Mouse (Mus musculus): Measurements from ENCODE around the gene Hmg20b. TPM values are rescaled to one million over a fixed set of nuclear protein-coding genes. Genes with fewer than 3 reads are reported as not detected.
A peak's percentile ranks its signal among the peaks of the same experiment; 100 is the strongest.

Gene Hmg20b
- polyA plus RNA-seq, 1 experiment from 2014 or later = 49.8 TPM

- no peak overlapping the region for H3K4me3 ChIP-seq (replicated peaks)
- H3K27me3 ChIP-seq = no peaks in the 10 kb centered on the region
- ATAC-seq = no peak
- no peak overlapping the region for H3K4me2 ChIP-seq (replicated peaks)
- H3K9me3 ChIP-seq = no peaks in the 10 kb centered on the region
- H3K9ac ChIP-seq (replicated peaks) = no peak overlapping the region
- H3K36me3 ChIP-seq = peaks cover 44% of the 10 kb centered on the region
- WGBS = 44% methylated on average over 3 of the region's 3 CpGs
- H3K27ac ChIP-seq = no peak overlapping the region
- H3K4me1 ChIP-seq (replicated peaks) = peaks cover 31% of the 10 kb centered on the region
Observed at GRCm38 (mm10) chr10:81389373-81389772, 39.1 kb upstream of the Hmg20b start.

- Histone ChIP-seq H3K27ac (no peak within 1 kb of the TSS), H3K9me3 (no peaks in the 10 kb centered on the region), H3K4me3 (replicated peaks) (no peak within 1 kb of the TSS), H3K4me2 (replicated peaks) (no peak within 1 kb of the TSS), H3K27me3 (no peaks in the 10 kb centered on the region), H3K36me3 (peaks cover 44% of the 10 kb centered on the region), H3K9ac (replicated peaks) (no peak within 1 kb of the TSS), H3K4me1 (replicated peaks) (peaks cover 28% of the 10 kb centered on the region)
- no peak for ATAC-seq
- 90% methylated on average over 5 of the region's 5 CpGs for WGBS
Observed at GRCm38 (mm10) chr10:81388505-81389055, 38.3 kb upstream of the Hmg20b start, which contains the start of gene Gm48552. TSS of gene Gm48552 (plus strand) at chr10:81389005.

DNA sequence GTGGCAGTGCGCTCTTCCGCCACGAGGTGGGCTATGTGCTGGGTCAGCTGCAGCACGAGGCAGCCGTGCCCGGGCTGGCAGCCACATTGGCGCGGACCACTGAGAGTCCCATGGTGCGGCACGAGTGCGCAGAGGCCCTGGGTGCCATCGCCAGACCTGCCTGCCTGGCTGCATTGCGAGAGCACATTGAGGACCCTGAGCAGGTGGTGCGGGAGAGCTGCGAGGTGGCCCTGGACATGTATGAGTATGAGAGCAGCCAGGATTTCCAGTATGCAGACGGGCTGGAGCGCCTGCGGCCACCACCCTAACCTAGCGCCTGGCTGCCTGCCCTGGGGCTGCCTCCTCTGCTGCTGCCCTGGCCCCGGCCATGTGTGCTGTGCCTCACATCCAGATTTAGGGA lies 37.4 kb upstream of the Hmg20b start:
- Histone ChIP-seq H3K9ac (replicated peaks) (no peak overlapping the region), H3K36me3 (peaks cover 44% of the 10 kb centered on the region), H3K4me3 (replicated peaks) (no peak overlapping the region), H3K27me3 (no peaks in the 10 kb centered on the region), H3K9me3 (no peaks in the 10 kb centered on the region), H3K27ac (no peak overlapping the region), H3K4me2 (replicated peaks) (no peak overlapping the region), H3K4me1 (replicated peaks) (peaks cover 20% of the 10 kb centered on the region)
- no peak for ATAC-seq
- WGBS = 96% methylated on average over 20 of the region's 20 CpGs

- H3K4me2 ChIP-seq (replicated peaks) = peak overlapping the region; percentile 76
- peak overlapping the region; percentile 87 for H3K9ac ChIP-seq (replicated peaks)
- peaks cover 20% of the 10 kb centered on the region for H3K4me1 ChIP-seq (replicated peaks)
- ATAC-seq = no peak
- WGBS = 79% methylated on average over 22 of the region's 22 CpGs
- no peaks in the 10 kb centered on the region for H3K27me3 ChIP-seq
- no peak overlapping the region for H3K27ac ChIP-seq
- peak overlapping the region; percentile 96 for H3K4me3 ChIP-seq (replicated peaks)
- H3K36me3 ChIP-seq = peaks cover 35% of the 10 kb centered on the region
- H3K9me3 ChIP-seq = no peaks in the 10 kb centered on the region
Observed at GRCm38 (mm10) chr10:81385603-81386306, 35.5 kb upstream of the Hmg20b start.

GRCm38 (mm10) chr10:81384605-81384982 lies 34.3 kb upstream of the Hmg20b start:
- Histone ChIP-seq H3K4me3 (replicated peaks) (peak overlapping the region; percentile 96), H3K36me3 (peaks cover 35% of the 10 kb centered on the region), H3K27me3 (no peaks in the 10 kb centered on the region), H3K9me3 (no peaks in the 10 kb centered on the region), H3K4me1 (replicated peaks) (peaks cover 19% of the 10 kb centered on the region), H3K4me2 (replicated peaks) (peak overlapping the region; percentile 76), H3K27ac (peak overlapping the region; percentile 85), H3K9ac (replicated peaks) (peak overlapping the region; percentile 87)
- ATAC-seq = peak; percentile 38
- WGBS = under 1% methylated on average over 19 of the region's 19 CpGs

DNA sequence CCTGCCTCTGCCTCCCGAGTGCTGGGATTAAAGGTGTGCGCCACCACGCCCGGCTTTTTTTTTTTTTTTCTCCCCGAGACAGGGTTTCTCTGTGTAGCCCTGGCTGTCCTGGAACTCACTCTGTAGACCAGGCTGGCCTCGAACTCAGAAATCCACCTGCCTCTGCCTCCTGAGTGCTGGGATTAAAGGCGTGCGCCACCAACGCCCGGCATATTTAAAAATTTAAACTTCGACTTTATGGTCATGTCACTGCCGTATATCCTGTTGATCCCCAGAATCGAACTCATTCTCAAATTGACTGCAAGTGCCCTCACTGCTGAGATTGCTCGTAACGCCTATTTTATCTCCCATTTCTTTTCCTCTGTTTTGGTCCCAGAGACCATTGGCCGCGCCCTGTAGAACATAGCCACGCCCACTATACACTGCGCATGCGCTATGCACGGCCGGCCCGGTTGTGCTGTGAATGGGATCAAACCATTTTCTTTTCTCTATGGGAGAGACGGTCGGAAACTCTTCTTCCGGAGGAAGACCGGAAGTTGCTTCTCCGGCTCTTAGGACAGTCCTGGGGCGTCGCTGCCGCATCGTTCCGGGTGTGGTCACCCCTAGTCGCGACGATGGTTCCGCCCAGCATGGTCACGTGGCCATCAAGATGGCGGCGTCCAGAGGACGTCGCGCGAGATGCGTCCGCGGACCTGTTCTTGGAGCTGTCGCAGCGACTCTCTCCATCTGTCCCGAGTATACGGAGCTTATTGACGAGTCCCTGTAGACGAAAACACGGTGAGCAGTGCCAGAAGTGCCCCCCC lies 33.7 kb upstream of the Hmg20b start, which contains the start of the genes Dohh and Gm48551:
Gene Dohh (plus strand): TSS at position 627 of the 803 bp plus-strand sequence.
Gene Gm48551 (plus strand): TSS at position 665 of the 803 bp plus-strand sequence.
- peak within 1 kb of the TSS; percentile 96 for H3K4me3 ChIP-seq (replicated peaks)
- H3K4me1 ChIP-seq (replicated peaks) = peaks cover 19% of the 10 kb centered on the region
- peak; percentile 96 for ATAC-seq
- peaks cover 34% of the 10 kb centered on the region for H3K36me3 ChIP-seq
- H3K27me3 ChIP-seq = no peaks in the 10 kb centered on the region
- peak within 1 kb of the TSS; percentile 87 for H3K9ac ChIP-seq (replicated peaks)
- peak within 1 kb of the TSS; percentile 76 for H3K4me2 ChIP-seq (replicated peaks)
- peak within 1 kb of the TSS; percentile 85 for H3K27ac ChIP-seq
- H3K9me3 ChIP-seq = no peaks in the 10 kb centered on the region
- WGBS = 8% methylated on average over 53 of the region's 54 CpGs

DNA sequence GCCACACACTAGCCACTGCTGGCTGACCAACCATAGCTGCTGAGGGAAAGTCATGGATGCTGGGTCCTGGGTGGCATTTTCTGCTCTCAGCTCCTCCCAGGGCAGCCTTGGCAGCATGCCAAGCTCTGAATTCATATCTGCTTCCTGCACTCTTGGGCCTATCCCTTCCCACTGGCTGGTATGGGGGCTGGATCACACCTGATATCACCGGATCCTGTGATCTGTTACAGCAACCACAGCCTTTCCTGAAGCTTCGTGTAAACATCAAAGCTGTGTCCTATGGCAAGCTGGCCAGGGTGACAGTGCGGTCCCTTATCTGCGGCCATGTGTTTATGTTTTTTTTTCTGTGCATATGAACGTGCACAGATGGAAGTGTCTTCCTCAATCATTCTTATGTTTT lies 31.8 kb upstream of the Hmg20b start:
- 0 out of 2 replicates have a peak overlapping the region, but pooled peaks have one; percentile 16 for H3K9ac ChIP-seq (replicated peaks)

DNA sequence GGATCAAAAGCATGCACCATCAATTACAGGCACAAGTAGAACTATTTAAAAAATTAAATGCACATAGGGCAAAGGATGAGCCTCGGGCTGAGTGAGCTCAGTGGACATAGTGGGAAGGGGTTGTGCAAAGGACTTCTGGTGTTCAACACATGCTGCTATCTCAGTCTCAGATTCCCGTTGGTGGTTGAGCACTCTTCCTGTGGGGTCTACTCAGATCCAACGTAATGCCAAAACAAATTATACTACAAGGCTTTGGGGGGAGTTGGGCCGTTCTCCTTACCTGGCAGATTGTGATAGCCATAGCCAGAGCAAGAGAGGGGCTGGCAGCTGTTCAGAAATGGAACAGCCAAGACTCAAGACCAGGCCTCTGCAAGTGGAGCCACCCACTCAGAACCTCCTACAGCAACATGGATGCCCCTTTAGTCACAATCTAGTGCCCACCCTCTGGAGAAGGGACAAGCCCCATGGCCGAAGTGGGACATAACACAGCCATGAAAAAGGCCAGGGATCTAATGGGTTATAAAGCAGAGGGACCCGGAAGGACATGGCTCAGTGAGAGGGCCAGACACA lies 29.6 kb upstream of the Hmg20b start:
- Histone ChIP-seq H3K9me3 (no peaks in the 10 kb centered on the region), H3K4me3 (replicated peaks) (no peak overlapping the region), H3K9ac (replicated peaks) (no peak overlapping the region), H3K27ac (no peak overlapping the region), H3K4me2 (replicated peaks) (no peak overlapping the region), H3K36me3 (peaks cover 9% of the 10 kb centered on the region), H3K27me3 (no peaks in the 10 kb centered on the region), H3K4me1 (replicated peaks) (peaks cover 34% of the 10 kb centered on the region)
- ATAC-seq = no peak
- WGBS = 93% methylated on average over 6 of the region's 6 CpGs

More for the DNA sequence above, 31.8 kb upstream of the Hmg20b start:
- H3K27me3 ChIP-seq = no peaks in the 10 kb centered on the region
- no peak for ATAC-seq
- peaks cover 15% of the 10 kb centered on the region for H3K36me3 ChIP-seq
- no peak overlapping the region for H3K4me3 ChIP-seq (replicated peaks)
- WGBS = 89% methylated on average over 5 of the region's 5 CpGs
- H3K4me1 ChIP-seq (replicated peaks) = peaks cover 28% of the 10 kb centered on the region
- no peak overlapping the region for H3K4me2 ChIP-seq (replicated peaks)
- H3K9me3 ChIP-seq = no peaks in the 10 kb centered on the region
- no peak overlapping the region for H3K27ac ChIP-seq

DNA sequence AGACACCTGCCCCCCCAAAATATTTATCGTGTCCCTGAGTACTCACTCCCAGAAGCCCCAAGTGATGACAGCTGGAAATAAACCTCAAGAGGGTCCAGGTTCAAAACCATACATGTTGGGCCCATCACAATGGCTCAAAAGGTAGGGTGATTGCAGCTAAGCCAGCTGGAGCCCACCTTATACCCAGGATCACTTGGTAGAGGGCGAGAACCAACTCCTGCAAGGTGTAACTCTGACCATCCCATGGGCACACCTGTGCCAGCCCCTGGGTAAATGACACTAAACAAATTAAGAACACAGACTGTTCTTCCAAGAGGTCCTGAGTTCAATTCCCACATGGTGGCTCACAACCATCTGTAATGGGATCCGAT lies 28.9 kb upstream of the Hmg20b start:
- Histone ChIP-seq H3K4me2 (replicated peaks) (peak overlapping the region; percentile 84), H3K9me3 (no peaks in the 10 kb centered on the region), H3K27me3 (no peaks in the 10 kb centered on the region), H3K36me3 (peaks cover 15% of the 10 kb centered on the region), H3K4me3 (replicated peaks) (peak overlapping the region; percentile 79), H3K27ac (peak overlapping the region; percentile 84), H3K9ac (replicated peaks) (peak overlapping the region; percentile 60), H3K4me1 (replicated peaks) (peaks cover 32% of the 10 kb centered on the region)
- no peak; the same call in 1 of the 2 replicates for ATAC-seq
- 60% methylated on average over 3 of the region's 3 CpGs for WGBS

DNA sequence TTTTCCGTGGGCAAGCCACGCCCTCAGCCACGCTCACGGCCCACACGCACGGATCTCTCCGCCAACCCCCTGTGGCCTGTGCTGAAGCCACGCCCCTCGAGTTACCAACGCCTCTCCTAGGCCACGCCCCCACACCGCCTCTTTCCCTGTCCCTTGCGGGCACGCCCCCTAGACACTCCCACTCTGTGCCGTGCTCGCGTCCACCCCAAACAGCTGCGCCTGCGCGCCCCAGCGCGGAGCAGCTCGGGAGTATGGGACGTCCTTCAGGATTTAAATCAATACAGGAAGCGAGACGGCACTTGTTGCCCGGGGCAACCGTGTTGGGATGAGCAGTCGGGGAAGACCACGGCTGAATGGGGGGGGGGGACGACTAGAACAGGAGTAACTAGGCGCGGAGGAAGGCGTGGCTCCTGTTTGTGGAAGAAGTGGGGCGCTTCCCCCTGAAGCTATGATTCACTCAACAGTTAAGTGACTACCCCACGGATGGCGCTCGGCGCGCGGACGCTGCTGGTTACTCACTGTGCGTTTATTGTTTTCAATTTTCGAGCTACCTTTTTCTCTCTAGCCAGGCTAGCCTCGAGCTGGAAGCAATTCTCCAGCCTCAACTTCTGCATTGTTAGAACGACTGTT lies 28.4 kb upstream of the Hmg20b start:
- Histone ChIP-seq H3K9me3 (no peaks in the 10 kb centered on the region), H3K27me3 (no peaks in the 10 kb centered on the region), H3K4me1 (replicated peaks) (peaks cover 33% of the 10 kb centered on the region), H3K4me3 (replicated peaks) (peak overlapping the region; percentile 79), H3K36me3 (peaks cover 20% of the 10 kb centered on the region), H3K9ac (replicated peaks) (peak overlapping the region; percentile 60), H3K4me2 (replicated peaks) (peak overlapping the region; percentile 84), H3K27ac (peak overlapping the region; percentile 84)
- peak; percentile 95 for ATAC-seq
- under 1% methylated on average over 46 of the region's 46 CpGs for WGBS

DNA sequence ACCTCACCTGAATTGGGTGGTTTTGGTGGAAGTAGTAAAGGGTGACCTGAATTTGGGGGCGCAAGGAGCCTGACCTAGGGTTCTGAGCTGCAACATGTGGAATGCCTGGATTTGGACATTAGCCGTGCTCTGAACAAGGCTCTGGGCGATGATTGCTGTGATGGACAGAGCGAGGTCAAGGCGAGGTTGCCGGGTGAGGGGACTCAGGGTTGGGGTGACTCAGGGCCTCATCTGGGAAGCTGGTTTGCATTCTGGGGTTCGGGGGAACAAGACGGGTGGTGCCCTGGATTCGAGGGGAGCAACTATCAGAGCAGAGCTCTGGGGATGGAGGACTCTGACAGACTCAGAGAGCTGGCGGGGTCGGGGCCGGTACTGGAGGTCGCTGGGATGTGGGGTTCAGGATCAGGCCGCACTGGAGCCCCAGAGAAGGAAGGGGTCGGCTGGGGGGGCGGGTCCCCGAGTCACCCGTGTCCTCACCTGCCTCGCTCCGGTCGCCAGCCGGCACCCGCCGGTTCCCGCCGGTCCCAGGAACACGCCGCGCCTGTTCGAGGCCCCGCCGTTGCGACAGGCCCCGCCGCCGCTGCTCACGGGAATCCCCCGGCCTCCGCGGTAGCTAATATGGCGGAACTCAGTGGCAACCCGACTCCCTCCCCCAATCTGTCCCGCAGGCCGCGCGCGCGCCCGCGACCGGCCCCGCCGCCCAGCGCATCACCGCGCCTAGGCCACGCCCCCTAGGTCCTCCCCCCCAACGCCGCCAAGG lies 27.7 kb upstream of the Hmg20b start, which contains the start of gene Fzr1:
Gene Fzr1 (minus strand): TSS at position 724 of the 760 bp plus-strand sequence.
- Histone ChIP-seq H3K27me3 (no peaks in the 10 kb centered on the region), H3K36me3 (peaks cover 27% of the 10 kb centered on the region), H3K4me3 (replicated peaks) (peak within 1 kb of the TSS; percentile 79), H3K9me3 (no peaks in the 10 kb centered on the region), H3K4me1 (replicated peaks) (peaks cover 37% of the 10 kb centered on the region), H3K9ac (replicated peaks) (peak within 1 kb of the TSS; percentile 93), H3K27ac (peak within 1 kb of the TSS; percentile 84), H3K4me2 (replicated peaks) (peak within 1 kb of the TSS; percentile 84)
- ATAC-seq = peak; percentile 71
- 1% methylated on average over 59 of the region's 59 CpGs for WGBS

All from midbrain, embryonic 13.5 days (tissue).